Mouse (Mus musculus) liver, postnatal 0 days (tissue): ENCODE results near the gene Tnip1.

ENCODE experiments used
- CTCF ChIP-seq: sonication (generic); IDR thresholded peaks from 2 replicates; pipeline ENCODE4 v1.5.1; 2016; ENCODE audit warnings: antibody characterized with exemption, low read depth
- EP300 ChIP-seq: IDR thresholded peaks from 2 replicates; pipeline ENCODE4 v1.6.1; 2016; ENCODE audit warnings: antibody characterized with exemption, low read depth, mild to moderate bottlenecking

DNA sequence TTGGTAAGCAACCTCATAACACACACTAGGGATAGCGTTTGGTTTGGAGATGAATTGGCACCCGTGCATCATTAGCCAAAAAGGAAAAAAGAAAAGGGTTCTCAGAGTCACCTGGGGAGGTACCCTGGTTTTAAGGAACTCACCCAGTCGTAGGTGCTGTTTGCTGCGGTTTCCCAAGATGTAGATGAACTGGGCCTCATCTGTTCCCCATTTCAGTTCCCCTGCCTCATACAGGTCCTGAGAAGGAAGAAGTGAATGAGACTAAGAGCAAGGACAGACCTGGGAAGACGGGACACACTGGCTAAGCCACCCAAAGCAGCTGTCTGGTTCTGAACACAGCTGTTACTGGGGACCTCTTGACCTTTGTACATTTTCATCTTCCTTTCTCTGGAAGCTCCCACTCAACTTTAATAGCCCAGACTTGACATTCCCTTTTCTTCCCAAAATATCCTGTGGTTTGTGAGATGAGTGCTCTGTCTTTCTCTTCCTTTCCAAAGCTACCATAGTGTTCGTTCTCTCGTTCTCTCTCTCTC is 42.3 kb upstream of the Tnip1 start:
- TF ChIP-seq CTCF (no peak), EP300 (no peak)
